Mouse (Mus musculus) stomach, postnatal 0 days (tissue): Measurements from ENCODE around the gene Fars2.

Experiments
- CTCF ChIP-seq: IDR thresholded peaks from 2 replicates; pipeline ENCODE4 v1.5.1; 2016; ENCODE audit warnings: antibody characterized with exemption, low read depth, mild to moderate bottlenecking, moderate library complexity
- EP300 ChIP-seq: optimal IDR thresholded peaks from 2 replicates; pipeline ENCODE3; 2016; ENCODE audit warnings: antibody characterized with exemption

DNA sequence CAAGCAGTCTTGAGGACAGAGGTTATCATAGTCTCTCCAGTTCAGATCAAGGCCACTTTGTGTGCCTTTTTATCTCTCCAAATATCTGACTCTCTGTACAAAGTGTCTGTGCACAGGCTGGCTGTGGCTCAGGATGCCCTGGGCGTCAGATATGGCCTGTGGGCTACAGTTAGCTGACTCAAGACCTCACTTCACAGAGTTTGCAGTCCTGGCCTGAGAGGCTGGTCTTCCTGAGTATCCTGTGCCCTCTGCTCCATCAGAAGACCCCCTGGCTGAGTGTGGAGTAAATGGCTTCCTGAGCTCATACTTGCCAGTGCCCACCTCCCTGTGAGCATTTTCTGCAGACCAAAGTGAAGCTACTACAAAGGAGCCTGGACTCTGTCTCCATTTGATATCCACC, 296.1 kb downstream of the Fars2 start:
- TF ChIP-seq CTCF (no peak), EP300 (no peak)
